Mouse (Mus musculus) hindbrain, embryonic 11.5 days (tissue): ENCODE results near the gene Cxcl3. TPM values are rescaled to one million over a fixed set of nuclear protein-coding genes. Genes with fewer than 3 reads are reported as not detected.

Experiments
- ATAC-seq: fragments of 200-750 bp; cut with Nextera tagmentation; 2 replicates; pipeline ENCODE4 v1.8.0; 2017; ENCODE audit warnings: mild to moderate bottlenecking, moderate TSS enrichment, moderate library complexity; ENCODE audit not compliant: low FRiP score
- DNase-seq: peaks from one replicate; pipeline ENCODE4 v3.0.0-alpha.2; 2015; ENCODE audit warnings: low spot score
- H3K27ac ChIP-seq: fragments of 300-500 bp; sonication (generic); 2 replicates; pipeline ENCODE4 v1.5.1; 2014; ENCODE audit warnings: mild to moderate bottlenecking, low read depth, low read length
- H3K27me3 ChIP-seq: fragments of 300-500 bp; sonication (generic); 2 replicates; pipeline ENCODE4 v1.6.1; 2014; ENCODE audit warnings: mild to moderate bottlenecking, low read length, moderate library complexity, mixed read lengths; ENCODE audit not compliant: control insufficient read depth, insufficient read depth
- H3K36me3 ChIP-seq: fragments of 300-500 bp; sonication (generic); 2 replicates; pipeline ENCODE4 v1.6.1; 2014; ENCODE audit warnings: mild to moderate bottlenecking, low read length, moderate library complexity, mixed read lengths; ENCODE audit not compliant: control insufficient read depth, insufficient read depth
- H3K4me1 ChIP-seq: fragments of 300-500 bp; sonication (generic); replicated peaks from 2 replicates; pipeline ENCODE4 v1.6.1; 2014; ENCODE audit warnings: low read length, mixed read lengths; ENCODE audit not compliant: control insufficient read depth, insufficient read depth
- H3K4me2 ChIP-seq: fragments of 300-500 bp; sonication (generic); replicated peaks from 2 replicates; pipeline ENCODE4 v1.6.1; 2014; ENCODE audit warnings: mild to moderate bottlenecking, low read depth, low read length
- H3K4me3 ChIP-seq: fragments of 300-500 bp; sonication (generic); 2 replicates; pipeline ENCODE4 v1.5.1; 2014; ENCODE audit warnings: low read depth, low read length
- H3K9ac ChIP-seq: fragments of 300-500 bp; sonication (generic); 2 replicates; pipeline ENCODE4 v1.6.1; 2014; ENCODE audit warnings: low read depth, low read length
- H3K9me3 ChIP-seq: fragments of 300-500 bp; sonication (generic); 2 replicates; pipeline ENCODE4 v1.6.1; 2016; ENCODE audit warnings: low read length; ENCODE audit not compliant: control insufficient read depth
- WGBS: fragments of 180-500 bp; shearing (Covaris S2); extraction: QIAGEN DNeasy Blood & Tissue Kit; methylation state at CpG from one replicate; pipeline ENCODE4 v1.1.7; 2014; 5-methylcytosine and 5-hydroxymethylcytosine counted together
- polyA plus RNA-seq: library from polyadenylated mRNA; unstranded; fragments of >200 nt; fragmentation: Nextera tagmentation; extraction: Ambion mirVana; gene quantifications from 2 replicates; pipeline ENCODE4 v1.2.1, GENCODE M21; 2014

The Cxcl3 gene
- polyA plus RNA-seq, 1 experiment from 2014 or later: 0.17 TPM

GRCm38 (mm10) chr5:90819756-90820155, 33.9 kb downstream of the Cxcl3 start:
- H3K27me3 ChIP-seq: no peaks in the 10 kb centered on the region
- H3K4me1 ChIP-seq: no peaks in the 10 kb centered on the region

GRCm38 (mm10) chr5:90832145-90832767, 46.4 kb downstream of the Cxcl3 start:
- DNase-seq: no peak
- no peak overlapping the region for H3K9ac ChIP-seq
- H3K36me3 ChIP-seq: no peaks in the 10 kb centered on the region
- no peak for ATAC-seq
- WGBS: 89% methylated on average over 11 of the region's 11 CpGs
- no peak overlapping the region for H3K4me2 ChIP-seq
- H3K9me3 ChIP-seq: no peaks in the 10 kb centered on the region
- no peaks in the 10 kb centered on the region for H3K27me3 ChIP-seq
- H3K4me1 ChIP-seq: no peaks in the 10 kb centered on the region
- no peak overlapping the region for H3K4me3 ChIP-seq
- no peak overlapping the region for H3K27ac ChIP-seq

More at GRCm38 (mm10) chr5:90819756-90820155, 33.9 kb downstream of the Cxcl3 start:
- Histone ChIP-seq H3K9ac (no peak overlapping the region), H3K4me3 (no peak overlapping the region), H3K4me2 (no peak overlapping the region), H3K9me3 (no peaks in the 10 kb centered on the region), H3K27ac (no peak overlapping the region), H3K36me3 (no peaks in the 10 kb centered on the region)
- ATAC-seq (no peak), DNase-seq (no peak)

GRCm38 (mm10) chr5:90832768-90833388, 47.0 kb downstream of the Cxcl3 start:
- Histone ChIP-seq H3K36me3 (no peaks in the 10 kb centered on the region), H3K9me3 (no peaks in the 10 kb centered on the region), H3K4me1 (no peaks in the 10 kb centered on the region), H3K4me2 (no peak overlapping the region), H3K27me3 (no peaks in the 10 kb centered on the region), H3K27ac (no peak overlapping the region), H3K9ac (no peak overlapping the region), H3K4me3 (no peak overlapping the region)
- DNase-seq (no peak), ATAC-seq (no peak)
- WGBS: 91% methylated on average over 8 of the region's 8 CpGs

- Histone ChIP-seq H3K4me2 (no peak overlapping the region), H3K4me1 (no peaks in the 10 kb centered on the region), H3K4me3 (no peak overlapping the region), H3K9me3 (no peaks in the 10 kb centered on the region), H3K27me3 (no peaks in the 10 kb centered on the region), H3K27ac (no peak overlapping the region), H3K9ac (no peak overlapping the region), H3K36me3 (no peaks in the 10 kb centered on the region)
- WGBS: 90% methylated on average over 4 of the region's 4 CpGs
- DNase-seq (no peak), ATAC-seq (no peak)
Observed at GRCm38 (mm10) chr5:90834436-90834835, 48.5 kb downstream of the Cxcl3 start.

GRCm38 (mm10) chr5:90838582-90838981, 52.7 kb downstream of the Cxcl3 start:
- no peaks in the 10 kb centered on the region for H3K36me3 ChIP-seq
- no peak overlapping the region for H3K4me3 ChIP-seq
- no peaks in the 10 kb centered on the region for H3K27me3 ChIP-seq
- no peak overlapping the region for H3K4me2 ChIP-seq
- no peak for DNase-seq
- 86% methylated on average over 5 of the region's 5 CpGs for WGBS
- no peaks in the 10 kb centered on the region for H3K9me3 ChIP-seq
- no peak for ATAC-seq
- H3K4me1 ChIP-seq: no peaks in the 10 kb centered on the region
- no peak overlapping the region for H3K9ac ChIP-seq
- no peak overlapping the region for H3K27ac ChIP-seq

Other genes with a start within 250 kb of the Cxcl3 start
- not detected in 2 replicates for gene 5830473C10Rik, start 225.0 kb upstream of the Cxcl3 start, polyA plus RNA-seq
- 0.29 and 1.2 TPM in 2 replicates for gene Rassf6, start 145.4 kb upstream of the Cxcl3 start, polyA plus RNA-seq
- gene Cxcl5, start 26.7 kb upstream of the Cxcl3 start, polyA plus RNA-seq: 0.13 and 0.17 TPM in 2 replicates
- 20.7 and 21.4 TPM in 2 replicates for gene Ppbp, start 17.6 kb upstream of the Cxcl3 start, polyA plus RNA-seq
- gene Pf4, start 13.7 kb upstream of the Cxcl3 start, polyA plus RNA-seq: 85.5 and 91.8 TPM in 2 replicates
- 0.07 and 0.11 TPM in 2 replicates for gene Cxcl15, start 8.4 kb downstream of the Cxcl3 start, polyA plus RNA-seq
- gene Cxcl1, start 105.1 kb downstream of the Cxcl3 start, polyA plus RNA-seq: 0.29 TPM in 1 of 2 replicates, not detected in the other
- not detected in 2 replicates for gene Cxcl2, start 117.8 kb downstream of the Cxcl3 start, polyA plus RNA-seq
- gene Mthfd2l, start 145.0 kb downstream of the Cxcl3 start, polyA plus RNA-seq: 92.7 and 94.7 TPM in 2 replicates
- 0.09 and 0.27 TPM in 2 replicates for gene Epgn, start 241.4 kb downstream of the Cxcl3 start, polyA plus RNA-seq